Mouse (Mus musculus): ENCODE measurements at regions not wholly inside any gene's neighbourhood (a gene's known extent, or its start where the extent isn't known, plus 50 kb on each side); places are given as distances from the start of the nearest gene placed in this dataset.

DNA sequence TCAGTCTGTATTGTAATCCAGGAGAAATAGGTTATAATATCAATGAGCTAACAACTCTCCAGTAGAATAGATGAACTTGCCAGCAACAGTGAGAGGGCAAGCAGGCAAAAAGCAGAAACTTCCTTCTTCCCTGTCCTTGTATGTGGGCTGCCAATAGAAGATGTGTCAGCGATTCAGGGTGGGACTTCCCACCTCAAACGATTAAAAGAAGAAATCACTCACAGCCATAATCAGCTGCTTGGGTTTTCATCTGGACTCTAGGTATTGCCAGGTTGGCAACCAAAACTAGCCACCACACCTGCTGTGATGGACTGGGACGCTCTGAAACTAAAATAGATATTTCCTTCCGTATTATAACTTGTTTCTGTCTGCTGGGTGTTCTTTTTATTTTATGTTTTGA is 133.2 kb upstream of the Map3k1 start:
- Histone ChIP-seq H3K36me3 (ENCODE audit: control insufficient read depth, insufficient read depth, low read length) (no peaks in the 10 kb centered on the region), H3K4me1 (ENCODE audit: control insufficient read depth, insufficient read depth, low read length) (peaks cover 6% of the 10 kb centered on the region), H3K4me3 (ENCODE audit: control insufficient read depth, low read depth, low read length) (no peak overlapping the region), H3K27me3 (ENCODE audit: control insufficient read depth, insufficient read depth, low read length) (no peaks in the 10 kb centered on the region), H3K27ac (ENCODE audit: control insufficient read depth, insufficient read depth, low read depth, low read length) (no peak overlapping the region)
- no peak for TF ChIP-seq CTCF (IDR thresholded peaks at IDR 0.05; ENCODE audit: control insufficient read depth, insufficient read depth, insufficient replicate concordance, low read depth, low read length)
- no peak for TF ChIP-seq POLR2A (IDR thresholded peaks at IDR 0.05; ENCODE audit: control insufficient read depth, low read depth, low read length)

DNA sequence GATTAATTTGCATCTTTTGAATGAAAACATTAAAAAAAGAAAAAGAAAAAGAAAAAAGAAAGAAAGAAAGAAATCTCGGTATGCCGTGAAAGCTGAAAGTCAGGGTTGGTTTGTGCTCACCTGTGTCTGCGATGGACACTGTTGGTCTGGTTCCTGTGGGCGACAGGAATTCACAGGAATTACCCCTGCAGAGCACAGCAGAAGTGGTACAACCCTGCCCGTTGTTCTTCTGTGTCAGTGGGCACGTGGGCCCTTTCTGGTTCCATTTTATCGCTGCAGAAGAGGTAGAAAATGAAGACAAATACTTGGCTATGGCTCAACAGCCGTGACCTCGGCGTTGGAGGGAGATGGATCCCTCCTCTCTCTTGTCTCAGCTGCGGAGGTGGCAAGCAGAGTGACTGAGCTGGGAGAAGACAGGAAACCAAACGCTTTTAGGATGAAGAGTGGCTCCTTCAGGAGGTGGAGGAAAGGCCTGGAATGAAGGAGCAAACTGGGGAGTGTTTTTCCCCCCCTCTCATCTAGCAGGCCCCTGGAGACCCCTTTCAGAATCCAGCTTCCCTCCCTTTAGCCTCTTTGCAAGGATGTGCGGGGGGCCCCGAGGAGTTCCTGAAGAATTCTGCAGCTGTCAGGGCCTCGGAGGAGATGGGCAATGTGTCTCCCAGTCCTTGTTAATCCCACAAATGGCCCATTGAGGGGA is 134.7 kb upstream of the Map3k1 start:
- H3K27me3 ChIP-seq (ENCODE audit: control insufficient read depth, insufficient read depth, low read length), result no peaks in the 10 kb centered on the region
- H3K4me1 ChIP-seq (ENCODE audit: control insufficient read depth, insufficient read depth, low read length), result peaks cover 6% of the 10 kb centered on the region
- H3K4me3 ChIP-seq (ENCODE audit: control insufficient read depth, low read depth, low read length), result no peak overlapping the region
- no peak overlapping the region for H3K27ac ChIP-seq (ENCODE audit: control insufficient read depth, insufficient read depth, low read depth, low read length)
- TF ChIP-seq CTCF (IDR thresholded peaks at IDR 0.05; ENCODE audit: control insufficient read depth, insufficient read depth, insufficient replicate concordance, low read depth, low read length) (no peak), POLR2A (IDR thresholded peaks at IDR 0.05; ENCODE audit: control insufficient read depth, low read depth, low read length) (no peak)
- no peaks in the 10 kb centered on the region for H3K36me3 ChIP-seq (ENCODE audit: control insufficient read depth, insufficient read depth, low read length)

DNA sequence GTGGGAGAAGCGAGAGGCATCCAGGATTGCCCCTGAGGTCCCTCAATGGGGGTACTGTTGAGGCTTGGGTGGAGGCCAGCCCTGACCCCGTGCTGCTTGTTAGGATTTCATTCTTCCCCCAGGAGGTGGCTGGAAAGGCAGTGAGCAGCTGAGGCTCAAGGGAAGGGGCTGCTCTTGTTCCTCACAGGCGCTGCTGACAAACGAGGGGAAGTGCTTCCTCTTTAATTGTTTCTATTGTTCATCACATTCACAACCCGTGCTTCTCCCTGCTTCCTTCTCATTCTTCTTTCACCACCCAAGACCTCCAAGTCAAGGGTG is 135.3 kb upstream of the Map3k1 start:
- Histone ChIP-seq H3K36me3 (ENCODE audit: control insufficient read depth, insufficient read depth, low read length) (no peaks in the 10 kb centered on the region), H3K4me3 (ENCODE audit: control insufficient read depth, low read depth, low read length) (no peak overlapping the region), H3K27me3 (ENCODE audit: control insufficient read depth, insufficient read depth, low read length) (no peaks in the 10 kb centered on the region), H3K27ac (ENCODE audit: control insufficient read depth, insufficient read depth, low read depth, low read length) (no peak overlapping the region), H3K4me1 (ENCODE audit: control insufficient read depth, insufficient read depth, low read length) (peaks cover 6% of the 10 kb centered on the region)
- TF ChIP-seq POLR2A (IDR thresholded peaks at IDR 0.05; ENCODE audit: control insufficient read depth, low read depth, low read length) (no peak), CTCF (IDR thresholded peaks at IDR 0.05; ENCODE audit: control insufficient read depth, insufficient read depth, insufficient replicate concordance, low read depth, low read length) (no peak)

DNA sequence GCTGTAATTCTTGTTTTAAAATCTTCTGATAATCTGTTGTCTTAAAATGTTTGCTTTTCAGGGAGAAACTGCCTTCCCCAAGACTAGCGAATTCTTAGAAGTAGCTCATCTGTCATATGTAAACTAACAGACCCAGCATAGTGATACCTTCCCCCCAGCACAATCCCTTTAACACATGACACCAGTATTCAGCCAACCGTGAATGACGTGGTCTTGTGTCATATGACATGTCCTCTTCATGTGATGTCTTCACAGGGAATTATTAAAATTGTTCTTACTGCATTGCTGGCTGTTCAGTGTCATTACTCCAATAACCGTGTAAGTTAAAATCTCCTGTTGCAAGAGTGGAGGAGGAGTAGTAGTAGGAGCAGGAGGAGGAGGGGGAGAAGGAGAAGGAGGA is 137.5 kb upstream of the Map3k1 start:
- no peak overlapping the region for H3K27ac ChIP-seq (ENCODE audit: control insufficient read depth, insufficient read depth, low read depth, low read length)
- no peak overlapping the region for H3K4me3 ChIP-seq (ENCODE audit: control insufficient read depth, low read depth, low read length)
- H3K4me1 ChIP-seq (ENCODE audit: control insufficient read depth, insufficient read depth, low read length), result peaks cover 6% of the 10 kb centered on the region
- no peak for TF ChIP-seq CTCF (IDR thresholded peaks at IDR 0.05; ENCODE audit: control insufficient read depth, insufficient read depth, insufficient replicate concordance, low read depth, low read length)
- H3K36me3 ChIP-seq (ENCODE audit: control insufficient read depth, insufficient read depth, low read length), result no peaks in the 10 kb centered on the region
- H3K27me3 ChIP-seq (ENCODE audit: control insufficient read depth, insufficient read depth, low read length), result no peaks in the 10 kb centered on the region

DNA sequence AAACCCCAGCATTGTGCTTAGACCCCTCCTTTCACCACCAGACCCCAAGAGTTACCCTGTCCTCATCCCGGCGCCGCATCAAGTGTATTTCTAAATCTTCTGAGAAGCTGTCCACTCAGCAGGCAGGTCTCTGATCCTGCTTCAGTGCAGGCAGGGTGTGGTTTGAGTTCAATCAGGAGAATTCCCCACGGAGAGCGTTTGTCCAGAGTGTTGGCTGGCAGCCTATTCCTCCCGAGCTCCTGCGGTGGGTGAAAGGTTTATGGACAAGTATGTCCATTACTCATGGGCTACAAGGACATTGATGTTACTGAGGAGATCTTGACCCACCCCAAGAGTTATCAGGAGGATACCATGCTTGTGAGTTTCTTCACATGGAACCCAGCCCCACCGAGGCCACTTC is 138.0 kb upstream of the Map3k1 start:
- no peak for TF ChIP-seq CTCF (IDR thresholded peaks at IDR 0.05; ENCODE audit: control insufficient read depth, insufficient read depth, insufficient replicate concordance, low read depth, low read length)
- no peak for TF ChIP-seq POLR2A (IDR thresholded peaks at IDR 0.05; ENCODE audit: control insufficient read depth, low read depth, low read length)
- no peaks in the 10 kb centered on the region for H3K36me3 ChIP-seq (ENCODE audit: control insufficient read depth, insufficient read depth, low read length)
- peaks cover 6% of the 10 kb centered on the region for H3K4me1 ChIP-seq (ENCODE audit: control insufficient read depth, insufficient read depth, low read length)
- no peak overlapping the region for H3K4me3 ChIP-seq (ENCODE audit: control insufficient read depth, low read depth, low read length)
- H3K27ac ChIP-seq (ENCODE audit: control insufficient read depth, insufficient read depth, low read depth, low read length), result no peak overlapping the region
- no peaks in the 10 kb centered on the region for H3K27me3 ChIP-seq (ENCODE audit: control insufficient read depth, insufficient read depth, low read length)

DNA sequence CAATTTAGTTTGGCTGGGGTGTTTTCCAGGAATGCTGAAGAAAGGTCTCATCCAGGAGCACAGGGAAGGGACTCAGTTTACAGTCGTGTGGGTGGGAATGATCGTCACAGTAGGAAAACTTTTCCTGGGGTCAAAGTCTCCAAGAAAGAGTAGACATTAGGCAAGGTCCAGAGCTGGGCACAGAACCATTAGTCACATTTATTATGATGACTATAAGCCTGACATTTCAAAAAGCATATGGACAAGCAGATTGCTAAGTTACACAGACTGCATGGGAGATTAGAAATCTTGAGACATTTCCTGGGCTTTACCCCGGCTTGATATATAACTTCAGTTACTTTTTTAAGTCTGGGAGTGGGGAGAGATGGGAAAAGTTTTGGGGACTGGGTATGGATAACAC is 139.6 kb upstream of the Map3k1 start:
- H3K36me3 ChIP-seq (ENCODE audit: control insufficient read depth, insufficient read depth, low read length), result no peaks in the 10 kb centered on the region
- TF ChIP-seq CTCF (IDR thresholded peaks at IDR 0.05; ENCODE audit: control insufficient read depth, insufficient read depth, insufficient replicate concordance, low read depth, low read length) (no peak), POLR2A (IDR thresholded peaks at IDR 0.05; ENCODE audit: control insufficient read depth, low read depth, low read length) (no peak)
- no peak overlapping the region for H3K27ac ChIP-seq (ENCODE audit: control insufficient read depth, insufficient read depth, low read depth, low read length)
- no peaks in the 10 kb centered on the region for H3K27me3 ChIP-seq (ENCODE audit: control insufficient read depth, insufficient read depth, low read length)
- peaks cover 6% of the 10 kb centered on the region for H3K4me1 ChIP-seq (ENCODE audit: control insufficient read depth, insufficient read depth, low read length)
- H3K4me3 ChIP-seq (ENCODE audit: control insufficient read depth, low read depth, low read length), result no peak overlapping the region

DNA sequence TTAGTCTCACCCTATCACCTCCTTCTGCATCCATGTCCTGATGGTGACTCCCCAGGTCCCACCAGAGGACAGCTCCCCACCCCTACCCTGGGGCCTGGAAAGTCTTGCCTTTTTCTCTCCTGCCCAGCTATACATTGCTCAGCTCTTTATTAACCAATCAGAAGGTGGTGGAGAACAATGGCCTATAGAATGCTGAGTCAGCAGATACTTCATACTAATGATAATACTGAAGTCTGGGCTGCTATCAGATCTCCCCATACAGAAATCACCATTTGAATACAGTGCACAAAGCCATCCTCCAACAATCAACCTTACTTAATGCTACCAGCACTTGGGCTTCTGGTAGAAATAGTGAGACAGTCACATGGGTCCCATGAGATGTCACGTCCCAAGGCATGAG is 141.2 kb upstream of the Map3k1 start:
- no peak for TF ChIP-seq CTCF (IDR thresholded peaks at IDR 0.05; ENCODE audit: control insufficient read depth, insufficient read depth, insufficient replicate concordance, low read depth, low read length)
- no peak for TF ChIP-seq POLR2A (IDR thresholded peaks at IDR 0.05; ENCODE audit: control insufficient read depth, low read depth, low read length)
- Histone ChIP-seq H3K4me3 (ENCODE audit: control insufficient read depth, low read depth, low read length) (no peak overlapping the region), H3K4me1 (ENCODE audit: control insufficient read depth, insufficient read depth, low read length) (no peaks in the 10 kb centered on the region), H3K27ac (ENCODE audit: control insufficient read depth, insufficient read depth, low read depth, low read length) (no peak overlapping the region), H3K27me3 (ENCODE audit: control insufficient read depth, insufficient read depth, low read length) (no peaks in the 10 kb centered on the region), H3K36me3 (ENCODE audit: control insufficient read depth, insufficient read depth, low read length) (no peaks in the 10 kb centered on the region)
